Mouse (Mus musculus) limb, embryonic 10.5 days (tissue): ENCODE results near the gene Pigb. TPM values are rescaled to one million over a fixed set of nuclear protein-coding genes. Genes with fewer than 3 reads are reported as not detected.

Experiments
- DNase-seq: peaks from one replicate; pipeline ENCODE4 v3.0.0-alpha.2; 2017; ENCODE audit warnings: low spot score
- H3K27ac ChIP-seq: fragments of 300-500 bp; sonication (generic); 2 replicates; pipeline ENCODE4 v1.5.1; 2016; ENCODE audit warnings: mild to moderate bottlenecking
- H3K27me3 ChIP-seq: fragments of 300-500 bp; sonication (generic); 2 replicates; pipeline ENCODE4 v1.6.1; 2016; ENCODE audit warnings: low read depth, mild to moderate bottlenecking; ENCODE audit not compliant: poor library complexity, severe bottlenecking
- H3K36me3 ChIP-seq: fragments of 300-500 bp; sonication (generic); 2 replicates; pipeline ENCODE4 v1.6.1; 2016; ENCODE audit warnings: mild to moderate bottlenecking, moderate library complexity
- H3K4me1 ChIP-seq: fragments of 300-500 bp; sonication (generic); 2 replicates; pipeline ENCODE4 v1.6.1; 2016
- H3K4me3 ChIP-seq: fragments of 300-500 bp; sonication (generic); 2 replicates; pipeline ENCODE4 v1.5.1; 2016; ENCODE audit warnings: mild to moderate bottlenecking, moderate library complexity
- H3K9me3 ChIP-seq: fragments of 300-500 bp; sonication (generic); replicated peaks from 2 replicates; pipeline ENCODE4 v1.6.1; 2016; ENCODE audit warnings: mild to moderate bottlenecking
- WGBS: fragments of 180-500 bp; shearing (Covaris S2); methylation state at CpG from one replicate; pipeline ENCODE4 v1.1.7; 2016; 5-methylcytosine and 5-hydroxymethylcytosine counted together
- polyA plus RNA-seq: library from polyadenylated mRNA; unstranded; fragments of >200 nt; fragmentation: Nextera tagmentation; extraction: Ambion mirVana; gene quantifications from 2 replicates; pipeline ENCODE4 v1.2.1, GENCODE M21; 2016

Pigb gene
- polyA plus RNA-seq, 1 experiment from 2014 or later = 15.6 TPM

DNA sequence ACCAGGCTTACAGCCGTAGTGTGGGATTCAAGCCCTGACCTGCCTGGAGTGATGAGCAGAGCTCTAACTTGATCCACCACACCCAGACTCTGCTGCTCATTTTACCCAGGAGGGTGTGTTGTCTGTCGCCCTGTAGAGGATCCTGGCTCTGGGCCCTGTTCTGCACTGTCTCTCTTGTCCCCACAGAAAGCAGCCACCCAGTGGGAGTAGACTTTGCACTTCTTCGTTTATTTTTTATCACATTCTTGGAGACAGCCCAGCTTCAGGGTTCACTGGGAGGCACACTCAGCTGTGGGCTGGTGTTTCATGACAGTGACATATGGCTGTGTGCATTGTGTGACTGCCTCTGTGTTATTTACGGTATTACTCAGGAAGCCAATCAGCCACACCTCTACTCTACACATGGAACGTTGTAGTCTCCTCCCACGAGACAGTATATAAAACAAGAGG, 28.1 kb upstream of the Pigb start:
- H3K9me3 ChIP-seq = no peaks in the 10 kb centered on the region
- 39% methylated on average over 6 of the region's 6 CpGs for WGBS
- H3K4me3 ChIP-seq = no peak overlapping the region
- no peaks in the 10 kb centered on the region for H3K36me3 ChIP-seq
- H3K27me3 ChIP-seq = no peaks in the 10 kb centered on the region
- DNase-seq = no peak
- H3K4me1 ChIP-seq = peaks cover 39% of the 10 kb centered on the region
- H3K27ac ChIP-seq = peak overlapping the region; percentile 50

DNA sequence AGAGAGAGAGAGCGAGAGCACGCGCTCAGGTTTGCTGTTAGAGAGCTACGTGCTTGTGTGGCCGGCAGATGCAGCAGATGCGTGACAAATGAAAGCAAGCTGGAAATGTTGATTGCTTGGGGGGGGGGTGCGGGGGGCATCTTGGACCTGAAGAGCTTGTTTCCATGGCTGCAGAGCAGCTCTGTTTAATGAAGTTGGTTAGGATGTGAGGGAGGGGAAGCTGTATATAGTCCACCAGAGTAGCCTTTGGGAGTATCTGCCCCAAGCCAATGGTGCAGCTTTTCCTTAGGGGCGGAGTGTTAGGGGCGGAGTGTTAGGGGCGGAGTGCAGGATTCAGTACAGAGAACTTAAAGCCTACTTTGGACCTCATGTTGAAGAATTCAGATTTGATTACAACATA, 26.9 kb upstream of the Pigb start:
- Histone ChIP-seq H3K9me3 (no peaks in the 10 kb centered on the region), H3K4me3 (peak overlapping the region; percentile 35), H3K36me3 (no peaks in the 10 kb centered on the region), H3K4me1 (peaks cover 41% of the 10 kb centered on the region), H3K27me3 (no peaks in the 10 kb centered on the region), H3K27ac (peak overlapping the region; percentile 36; the same call in 1 of the 2 replicates)
- DNase-seq = peak; percentile 54
- 30% methylated on average over 10 of the region's 10 CpGs for WGBS

GRCm38 (mm10) chr9:73063621-73064290, 23.6 kb upstream of the Pigb start:
- peak overlapping the region; percentile 82 for H3K27ac ChIP-seq
- DNase-seq = peak; percentile 68
- WGBS = 9% methylated on average over 15 of the region's 15 CpGs

DNA sequence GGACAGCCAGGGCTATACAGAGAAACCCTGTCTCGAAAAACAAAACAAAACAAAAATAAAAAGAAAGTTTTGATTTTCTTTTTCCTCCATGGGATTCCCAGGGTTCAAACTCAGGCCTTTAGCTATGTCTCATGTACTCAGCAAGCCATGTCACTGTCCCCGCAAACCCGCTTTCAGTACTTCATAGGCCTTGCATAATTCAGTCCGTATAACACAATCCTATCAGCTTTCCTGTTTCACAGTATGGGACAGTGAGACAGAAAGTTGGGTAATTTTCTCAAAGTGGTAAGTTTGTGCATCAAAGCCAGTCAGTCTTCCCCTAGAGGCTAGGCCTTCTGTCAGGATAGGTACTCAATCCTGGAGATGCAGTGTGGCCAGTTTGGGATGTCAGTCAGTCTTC, 19.0 kb upstream of the Pigb start:
- Histone ChIP-seq H3K4me1 (peaks cover 25% of the 10 kb centered on the region), H3K36me3 (no peaks in the 10 kb centered on the region), H3K4me3 (no peak overlapping the region), H3K9me3 (no peaks in the 10 kb centered on the region), H3K27ac (no peak overlapping the region), H3K27me3 (no peaks in the 10 kb centered on the region)
- 87% methylated on average over 4 of the region's 4 CpGs for WGBS
- no peak for DNase-seq

More at GRCm38 (mm10) chr9:73063621-73064290, 23.6 kb upstream of the Pigb start:
- H3K27me3 ChIP-seq = no peaks in the 10 kb centered on the region
- H3K4me3 ChIP-seq = peak overlapping the region; percentile 47
- H3K4me1 ChIP-seq = peaks cover 41% of the 10 kb centered on the region
- H3K36me3 ChIP-seq = no peaks in the 10 kb centered on the region
- no peaks in the 10 kb centered on the region for H3K9me3 ChIP-seq

GRCm38 (mm10) chr9:73055441-73055911, 15.3 kb upstream of the Pigb start:
- Histone ChIP-seq H3K9me3 (no peaks in the 10 kb centered on the region), H3K27ac (peak overlapping the region; percentile 22), H3K4me3 (no peak overlapping the region), H3K4me1 (peaks cover 20% of the 10 kb centered on the region), H3K27me3 (no peaks in the 10 kb centered on the region), H3K36me3 (no peaks in the 10 kb centered on the region)
- 48% methylated on average over 10 of the region's 10 CpGs for WGBS
- DNase-seq = no peak

DNA sequence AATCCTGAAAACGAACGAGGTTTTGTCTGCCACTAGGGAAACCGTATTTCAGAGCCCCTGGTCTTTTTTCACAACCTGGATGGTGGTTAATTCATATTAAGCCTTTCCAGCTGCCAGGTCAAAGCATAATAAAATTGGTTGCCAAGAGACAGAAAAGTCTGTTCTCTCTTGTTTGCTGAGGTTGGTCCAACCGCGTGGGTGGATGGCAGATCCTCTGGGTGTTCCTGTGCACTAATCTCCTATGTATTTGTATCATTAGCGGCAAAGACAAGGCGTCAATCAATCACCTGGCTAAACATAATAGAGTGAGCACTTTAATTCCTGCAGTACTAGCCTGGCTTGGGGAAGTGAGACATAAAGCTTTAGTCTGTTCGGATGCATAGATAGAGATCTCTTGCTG, 10.4 kb upstream of the Pigb start:
- Histone ChIP-seq H3K4me1 (peaks cover 25% of the 10 kb centered on the region), H3K36me3 (no peaks in the 10 kb centered on the region), H3K27me3 (peaks cover 12% of the 10 kb centered on the region; the same call in 1 of the 2 replicates), H3K9me3 (no peaks in the 10 kb centered on the region), H3K27ac (no peak overlapping the region), H3K4me3 (no peak overlapping the region)
- 76% methylated on average over 8 of the region's 8 CpGs for WGBS
- no peak for DNase-seq

DNA sequence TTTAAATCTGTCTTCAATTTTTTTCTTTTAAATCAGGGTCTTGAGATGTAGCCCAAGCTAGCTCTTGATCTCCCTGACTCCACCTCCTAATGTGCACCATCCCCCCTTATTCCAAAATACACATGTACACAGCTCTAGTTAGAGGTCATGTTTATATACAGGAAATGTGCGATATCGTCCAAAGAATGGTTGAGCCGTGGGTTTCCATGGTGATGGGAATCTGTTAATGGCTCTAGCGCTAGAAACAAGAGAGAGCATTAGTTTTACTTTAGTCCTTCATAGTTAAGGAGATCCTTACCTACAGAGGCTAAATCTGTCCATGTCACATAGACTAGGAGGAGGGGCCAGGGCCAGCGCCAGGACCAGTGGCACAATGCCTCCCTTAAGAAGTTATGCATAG, 9.7 kb upstream of the Pigb start:
- H3K27ac ChIP-seq = peak overlapping the region; percentile 37; the same call in 1 of the 2 replicates
- WGBS = 88% methylated on average over 5 of the region's 5 CpGs
- H3K36me3 ChIP-seq = no peaks in the 10 kb centered on the region
- peaks cover 20% of the 10 kb centered on the region; the same call in 1 of the 2 replicates for H3K27me3 ChIP-seq
- H3K4me3 ChIP-seq = no peak overlapping the region
- H3K9me3 ChIP-seq = no peaks in the 10 kb centered on the region
- no peak for DNase-seq
- peaks cover 25% of the 10 kb centered on the region for H3K4me1 ChIP-seq

DNA sequence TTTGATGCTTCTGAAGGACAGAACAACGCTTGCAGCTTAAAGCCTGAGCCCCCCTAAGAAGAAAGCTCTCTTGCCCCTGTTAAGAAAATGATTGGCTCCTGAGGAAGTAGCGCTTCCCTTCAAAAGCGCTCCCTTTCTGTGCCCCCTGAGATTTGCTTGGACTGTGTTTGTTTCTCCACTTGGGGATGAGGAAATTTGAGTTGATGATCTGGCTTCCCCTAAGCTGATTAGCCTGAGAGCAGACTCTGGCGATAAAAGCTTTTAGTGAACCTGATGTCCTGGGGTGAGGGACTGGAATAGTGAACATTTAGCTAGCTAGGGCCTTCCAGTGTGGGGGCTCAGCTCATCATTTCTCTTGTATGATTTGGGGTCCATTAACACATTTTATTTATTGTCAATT, 8.7 kb upstream of the Pigb start:
- no peaks in the 10 kb centered on the region for H3K9me3 ChIP-seq
- H3K4me1 ChIP-seq = peaks cover 33% of the 10 kb centered on the region
- 23% methylated on average over 4 of the region's 4 CpGs for WGBS

GRCm38 (mm10) chr9:73047906-73048305, 7.7 kb upstream of the Pigb start:
- no peaks in the 10 kb centered on the region for H3K36me3 ChIP-seq
- WGBS = 92% methylated on average over 2 of the region's 2 CpGs

More for the DNA sequence above, 8.7 kb upstream of the Pigb start:
- DNase-seq = no peak
- Histone ChIP-seq H3K4me3 (no peak overlapping the region), H3K27ac (no peak overlapping the region), H3K36me3 (no peaks in the 10 kb centered on the region), H3K27me3 (peaks cover 20% of the 10 kb centered on the region; the same call in 1 of the 2 replicates)

GRCm38 (mm10) chr9:73045711-73046110, 5.5 kb upstream of the Pigb start:
- no peak for DNase-seq
- peaks cover 30% of the 10 kb centered on the region for H3K4me1 ChIP-seq
- WGBS = 62% methylated on average over 10 of the region's 10 CpGs
- H3K9me3 ChIP-seq = no peaks in the 10 kb centered on the region
- peak overlapping the region; percentile 53; the same call in 1 of the 2 replicates for H3K4me3 ChIP-seq
- H3K27me3 ChIP-seq = peaks cover 20% of the 10 kb centered on the region; the same call in 1 of the 2 replicates
- no peak overlapping the region for H3K27ac ChIP-seq
- H3K36me3 ChIP-seq = no peaks in the 10 kb centered on the region

More at GRCm38 (mm10) chr9:73047906-73048305, 7.7 kb upstream of the Pigb start:
- no peak overlapping the region for H3K27ac ChIP-seq
- H3K9me3 ChIP-seq = no peaks in the 10 kb centered on the region
- peaks cover 20% of the 10 kb centered on the region; the same call in 1 of the 2 replicates for H3K27me3 ChIP-seq
- peaks cover 33% of the 10 kb centered on the region for H3K4me1 ChIP-seq
- H3K4me3 ChIP-seq = no peak overlapping the region
- DNase-seq = no peak

GRCm38 (mm10) chr9:73045204-73045603, 5.0 kb upstream of the Pigb start:
- Histone ChIP-seq H3K4me1 (peaks cover 30% of the 10 kb centered on the region), H3K4me3 (peak overlapping the region; percentile 53), H3K36me3 (no peaks in the 10 kb centered on the region), H3K27ac (no peak overlapping the region), H3K27me3 (peaks cover 20% of the 10 kb centered on the region; the same call in 1 of the 2 replicates), H3K9me3 (no peaks in the 10 kb centered on the region)
- 9% methylated on average over 7 of the region's 7 CpGs for WGBS
- no peak for DNase-seq

DNA sequence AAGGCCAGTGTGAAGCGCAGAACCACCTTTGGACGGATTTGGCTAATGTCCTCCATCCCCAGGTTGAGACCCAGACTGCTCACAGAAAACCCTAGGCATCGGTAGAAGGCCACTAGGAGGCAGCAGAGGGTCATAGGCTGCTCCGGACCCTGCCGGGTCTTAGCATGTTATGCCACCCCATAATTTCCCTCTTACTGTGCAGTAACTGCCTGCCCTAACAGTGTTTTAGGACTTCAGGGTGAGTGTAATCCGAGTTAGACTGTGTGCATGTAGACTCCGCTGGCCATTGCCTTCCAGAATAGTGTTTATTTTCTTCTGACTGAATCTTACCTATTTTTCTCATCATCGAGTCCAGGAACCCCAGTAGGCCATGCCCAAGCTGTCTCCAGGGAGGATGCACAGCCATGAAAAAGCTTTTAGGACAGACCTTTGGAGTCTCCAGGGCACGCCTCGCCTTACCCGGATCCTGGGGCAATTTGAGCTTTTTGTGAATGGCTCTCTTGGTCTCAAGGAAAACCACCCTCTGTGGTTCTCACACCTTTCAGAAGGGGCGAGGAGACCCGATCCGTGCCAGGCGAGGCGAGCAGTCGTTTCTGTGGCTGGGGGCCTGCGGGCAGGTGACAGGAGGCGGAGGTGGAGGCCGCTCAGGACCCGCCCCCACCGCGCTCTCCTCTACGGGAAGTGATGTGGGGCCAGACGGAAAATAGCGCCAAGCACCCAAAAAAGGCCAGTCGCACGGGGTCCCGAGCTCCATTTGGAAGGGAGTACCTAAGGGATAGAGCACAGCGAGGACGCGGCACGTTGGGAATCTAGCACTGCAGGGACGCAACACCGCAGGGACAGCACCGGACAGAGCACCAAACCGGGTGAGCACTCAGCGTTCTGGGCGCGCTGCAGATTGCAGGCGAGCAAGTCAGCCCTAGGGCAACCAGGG, 4.2 kb upstream of the Pigb start, which contains the start of gene Rab27a:
Rab27a (plus strand) TSS at position 709 of the 934 bp plus-strand sequence.
- peak within 1 kb of the TSS; percentile 63 for H3K27ac ChIP-seq
- H3K4me1 ChIP-seq = peaks cover 30% of the 10 kb centered on the region
- peak; percentile 85 for DNase-seq
- H3K27me3 ChIP-seq = peaks cover 20% of the 10 kb centered on the region; the same call in 1 of the 2 replicates
- H3K4me3 ChIP-seq = peak within 1 kb of the TSS; percentile 53
- H3K9me3 ChIP-seq = no peaks in the 10 kb centered on the region
- no peaks in the 10 kb centered on the region for H3K36me3 ChIP-seq
- WGBS = 2% methylated on average over 41 of the region's 41 CpGs
